Mouse (Mus musculus) testis, adult 2 months (tissue): ENCODE data around the gene Mettl16. TPM values are rescaled to one million over a fixed set of nuclear protein-coding genes. Genes with fewer than 3 reads are reported as not detected.
"Not testable (repeated sequence)": the region's sequence is repeated elsewhere in the genome, so short reads cannot be mapped to it uniquely, and the experiment has no call there.

Experiments used
- H3K27ac ChIP-seq: fragments of 200-500 bp; 2 replicates; pipeline ENCODE4 v1.5.1; 2012; ENCODE audit warnings: low read depth, low read length; ENCODE audit not compliant: control insufficient read depth, insufficient read depth
- H3K27me3 ChIP-seq: fragments of 200-500 bp; 2 replicates; pipeline ENCODE4 v1.6.1; 2012; ENCODE audit warnings: mild to moderate bottlenecking, low read length, moderate library complexity; ENCODE audit not compliant: control insufficient read depth, insufficient read depth
- H3K36me3 ChIP-seq: fragments of 200-500 bp; 2 replicates; pipeline ENCODE4 v1.6.1; 2012; ENCODE audit warnings: mild to moderate bottlenecking, low read length; ENCODE audit not compliant: control insufficient read depth, insufficient read depth
- H3K4me1 ChIP-seq: fragments of 200-500 bp; 2 replicates; pipeline ENCODE4 v1.6.1; 2012; ENCODE audit warnings: low read length; ENCODE audit not compliant: control insufficient read depth, insufficient read depth
- H3K4me3 ChIP-seq: fragments of 200-500 bp; 2 replicates; pipeline ENCODE4 v1.5.1; 2012; ENCODE audit warnings: low read depth, mild to moderate bottlenecking, low read length, moderate library complexity, mixed read lengths; ENCODE audit not compliant: control insufficient read depth
- CTCF ChIP-seq: fragments of 200-500 bp; IDR thresholded peaks from 2 replicates; pipeline ENCODE4 v1.5.1; 2012; ENCODE audit warnings: low read depth, mild to moderate bottlenecking, inconsistent platforms, low read length, moderate library complexity; ENCODE audit not compliant: control insufficient read depth, insufficient read depth, insufficient replicate concordance
- POLR2A ChIP-seq: fragments of 200-500 bp; IDR thresholded peaks from 2 replicates; pipeline ENCODE4 v1.6.1; 2012; ENCODE audit warnings: low read depth, mild to moderate bottlenecking, inconsistent platforms, low read length, moderate library complexity; ENCODE audit not compliant: control insufficient read depth
- polyA plus RNA-seq: library from polyadenylated mRNA; depleted of rRNA; stranded (reverse); fragments of >200 nt; gene quantifications from 2 replicates; pipeline ENCODE4 v1.2.3, GENCODE M21; 2012

The Mettl16 gene
- polyA plus RNA-seq, 1 experiment, result 5.3 TPM

- H3K36me3 ChIP-seq, result peaks cover 4% of the 10 kb centered on the region
Observed at GRCm38 (mm10) chr11:74792874-74793273, 22.2 kb downstream of the Mettl16 start.

GRCm38 (mm10) chr11:74800658-74801057 lies 30.0 kb downstream of the Mettl16 start:
- no peak for TF ChIP-seq CTCF
- no peak for TF ChIP-seq POLR2A
- no peaks in the 10 kb centered on the region for H3K4me1 ChIP-seq
- no peak overlapping the region for H3K4me3 ChIP-seq
- no peaks in the 10 kb centered on the region for H3K27me3 ChIP-seq
- H3K36me3 ChIP-seq, result peaks cover 2% of the 10 kb centered on the region; the same call in 1 of the 2 replicates
- H3K27ac ChIP-seq, result no peak overlapping the region

More at GRCm38 (mm10) chr11:74792874-74793273, 22.2 kb downstream of the Mettl16 start:
- TF ChIP-seq POLR2A (no peak), CTCF (no peak)
- Histone ChIP-seq H3K4me1 (no peaks in the 10 kb centered on the region), H3K4me3 (no peak overlapping the region), H3K27me3 (no peaks in the 10 kb centered on the region), H3K27ac (no peak overlapping the region)

GRCm38 (mm10) chr11:74804081-74804627 lies 33.5 kb downstream of the Mettl16 start:
- Histone ChIP-seq H3K4me1 (no peaks in the 10 kb centered on the region), H3K4me3 (no peak overlapping the region), H3K27me3 (no peaks in the 10 kb centered on the region), H3K36me3 (peaks cover 2% of the 10 kb centered on the region; the same call in 1 of the 2 replicates), H3K27ac (no peak overlapping the region)
- TF ChIP-seq CTCF, result no peak
- TF ChIP-seq POLR2A, result no peak

GRCm38 (mm10) chr11:74807246-74807882 lies 36.7 kb downstream of the Mettl16 start:
- peaks cover 2% of the 10 kb centered on the region; the same call in 1 of the 2 replicates for H3K36me3 ChIP-seq

GRCm38 (mm10) chr11:74808251-74808853 lies 37.7 kb downstream of the Mettl16 start:
- H3K36me3 ChIP-seq, result peaks cover 2% of the 10 kb centered on the region; the same call in 1 of the 2 replicates
- TF ChIP-seq CTCF (no peak), POLR2A (no peak)
- H3K4me3 ChIP-seq, result no peak overlapping the region
- no peaks in the 10 kb centered on the region for H3K27me3 ChIP-seq
- H3K27ac ChIP-seq, result no peak overlapping the region
- no peaks in the 10 kb centered on the region for H3K4me1 ChIP-seq

More at GRCm38 (mm10) chr11:74807246-74807882, 36.7 kb downstream of the Mettl16 start:
- TF ChIP-seq POLR2A, result no peak
- TF ChIP-seq CTCF, result no peak
- Histone ChIP-seq H3K27me3 (no peaks in the 10 kb centered on the region), H3K4me1 (no peaks in the 10 kb centered on the region), H3K27ac (no peak overlapping the region), H3K4me3 (no peak overlapping the region)

- Histone ChIP-seq H3K27ac (no peak overlapping the region), H3K4me1 (no peaks in the 10 kb centered on the region), H3K4me3 (no peak overlapping the region), H3K36me3 (peaks cover under 1% of the 10 kb centered on the region; the same call in 1 of the 2 replicates), H3K27me3 (no peaks in the 10 kb centered on the region)
- TF ChIP-seq CTCF, result no peak
- TF ChIP-seq POLR2A, result no peak
Observed at GRCm38 (mm10) chr11:74810134-74810533, 39.5 kb downstream of the Mettl16 start.

GRCm38 (mm10) chr11:74811027-74811426 lies 40.4 kb downstream of the Mettl16 start:
- not testable (repeated sequence) for H3K4me1 ChIP-seq, H3K27ac ChIP-seq, H3K27me3 ChIP-seq, H3K4me3 ChIP-seq, H3K36me3 ChIP-seq
